ENCODE assay signal across 8 mouse cellular contexts in the genomic region with DNA sequence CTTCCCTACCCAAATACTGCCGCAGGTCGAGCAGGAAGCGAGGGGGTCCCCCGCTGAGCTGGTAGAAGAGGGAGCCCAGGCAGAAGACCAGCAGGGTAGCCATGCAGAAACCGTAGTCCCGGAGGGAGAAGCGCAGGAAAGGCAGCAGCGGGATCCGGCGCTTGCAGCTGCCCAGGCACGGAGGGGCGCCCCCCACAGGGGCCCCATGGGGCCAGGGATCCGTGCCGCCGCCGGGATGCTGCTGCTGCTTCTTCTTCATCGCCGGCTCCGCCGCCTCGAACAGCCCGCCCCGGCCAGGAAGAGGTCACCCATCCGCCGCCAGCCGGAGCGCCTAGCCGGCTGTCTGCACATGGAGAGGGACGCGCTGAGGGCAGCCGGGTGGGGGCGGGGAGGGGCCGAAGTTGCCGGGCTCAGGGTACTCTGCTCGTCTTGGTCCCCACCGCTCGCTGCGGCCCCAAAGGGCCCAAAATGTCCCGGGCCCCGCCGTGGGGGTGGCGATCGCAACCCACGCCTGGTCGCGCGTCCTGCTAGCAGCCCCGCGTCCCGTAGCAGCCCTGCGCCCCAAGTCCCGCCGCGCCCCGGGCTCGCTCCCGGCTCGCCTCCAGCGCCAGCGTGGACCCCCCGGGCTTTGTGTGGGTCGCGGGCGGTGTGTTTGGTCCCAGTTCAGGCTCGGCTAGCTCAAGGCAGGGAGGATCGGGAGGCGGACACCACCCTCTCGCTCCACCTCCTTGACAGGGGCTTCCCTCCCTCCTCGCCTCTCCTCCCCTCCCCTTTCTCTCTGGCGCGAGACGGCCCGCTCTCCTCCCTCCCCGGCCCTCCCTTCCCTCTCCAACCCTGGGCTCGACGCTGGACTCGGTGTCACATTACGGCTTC. TPM values are rescaled to one million over a fixed set of nuclear protein-coding genes. Genes with fewer than 3 reads are reported as not detected.
DNase-seq lines count a peak whose midpoint lies in the region; ATAC-seq lines count a peak whose summit lies in the region.

A gene (minus strand): TSS at position 685 of the 873 bp plus-strand sequence.

- DNase-seq in adrenal gland, adult 18-20 months (ENCODE audit: low spot score in 2 of 2): peak; percentile 57 to 66
- DNase-seq in embryo, embryonic 10.5 days (ENCODE audit: low spot score): peak; percentile 93
- DNase-seq in gastrocnemius, postnatal 25 days: peak; percentile 89
- DNase-seq in left cerebral cortex, postnatal 36 days (ENCODE audit: low spot score in 2 of 2): peak; percentile 59 to 61
- DNase-seq in right cerebral cortex, postnatal 36 days (ENCODE audit: low spot score in 2 of 2): peak; percentile 33 to 43
- DNase-seq in yolk sac, embryonic 10.5 days (ENCODE audit: low spot score): peak; percentile 90

- intact Hi-C loops in left cerebral cortex, postnatal 36 days (cut with DNase I): loop anchor here (2.0 to 5.0 kb wide), 2 partner anchors 196 to 276 kb away; no protein-coding TSS in a partner anchor

- peak; percentile 54 for ATAC-seq in inflammation-experienced regulatory T-cells, adult 6 months
- ATAC-seq in megakaryocyte-erythroid progenitor cell, adult 5-6 weeks (replicated peaks; ENCODE audit: low FRiP score, low TSS enrichment, poor library complexity, severe bottlenecking): peak; percentile 46; the same call in 1 of the 2 replicates

RNA-seq across cellular contexts. Expression of the gene that starts here (rescaled TPM):
- 1 to 10 TPM; 5.9 to 6.4 TPM for total RNA-seq in adrenal gland, adult 18-20 months (2021)
- total RNA-seq in gastrocnemius, postnatal 25 days (2021): 1 to 10 TPM; 1.5 to 2.3 TPM
- under 1 TPM; 0.16 to 0.52 (median 0.29) TPM for polyA plus RNA-seq in inflammation-experienced regulatory T-cells, adult 6 months (2017; shearing (Covaris generic))
- total RNA-seq in left cerebral cortex, postnatal 36 days (2021): 10 to 100 TPM; 21.0 to 24.6 TPM
- total RNA-seq in megakaryocyte-erythroid progenitor cell, adult 5-6 weeks (2014; fragmentation: Nextera tagmentation): 0.32 TPM in 1 of 2 replicates, not detected in the other
- total RNA-seq in megakaryocyte-erythroid progenitor cell, adult 5-6 weeks (2017): 0.08 TPM in 1 of 2 replicates, not detected in the other

Comparison
In these comparisons a context has a peak if more than half of its experiments do, and no peak if none do; other contexts are left out.
1. Peak in every context shown above with its lines: DNase-seq and ATAC-seq.
2. Peak in ATAC-seq in inflammation-experienced regulatory T-cells, adult 6 months; RNA of the gene not detected or under 1 TPM.
3. Peak in ATAC-seq in megakaryocyte-erythroid progenitor cell, adult 5-6 weeks; RNA of the gene not detected or under 1 TPM.
4. DNase-seq: peak in every context shown above with its lines; median percentile 93 in embryo, embryonic 10.5 days; 90 in yolk sac, embryonic 10.5 days; 89 in gastrocnemius, postnatal 25 days; 62 in adrenal gland, adult 18-20 months; 60 in left cerebral cortex, postnatal 36 days; 38 in right cerebral cortex, postnatal 36 days.